Mouse (Mus musculus) kidney, embryonic 14.5 days (tissue): Measurements from ENCODE around the gene Hipk3. TPM values are rescaled to one million over a fixed set of nuclear protein-coding genes. Genes with fewer than 3 reads are reported as not detected.

Source experiments
- ATAC-seq: fragments of 200-750 bp; cut with Nextera tagmentation; 2 replicates; pipeline ENCODE4 v1.8.0; 2017; ENCODE audit warnings: moderate number of reproducible peaks, mild to moderate bottlenecking, moderate TSS enrichment, moderate library complexity; ENCODE audit not compliant: low FRiP score, low TSS enrichment
- H3K27ac ChIP-seq: fragments of 300-500 bp; sonication (generic); 2 replicates; pipeline ENCODE4 v1.5.1; 2014; ENCODE audit warnings: low read depth, mild to moderate bottlenecking, low read length, moderate library complexity, mixed read lengths
- H3K27me3 ChIP-seq: fragments of 300-500 bp; sonication (generic); 2 replicates; pipeline ENCODE4 v1.6.1; 2014; ENCODE audit warnings: mild to moderate bottlenecking, low read length; ENCODE audit not compliant: control insufficient read depth, insufficient read depth
- H3K36me3 ChIP-seq: fragments of 300-500 bp; sonication (generic); 2 replicates; pipeline ENCODE4 v1.6.1; 2014; ENCODE audit warnings: low read length, mixed read lengths; ENCODE audit not compliant: control insufficient read depth, insufficient read depth
- H3K4me1 ChIP-seq: fragments of 300-500 bp; sonication (generic); 2 replicates; pipeline ENCODE4 v1.6.1; 2014; ENCODE audit warnings: low read length, mixed read lengths; ENCODE audit not compliant: control insufficient read depth, insufficient read depth
- H3K4me2 ChIP-seq: fragments of 300-500 bp; sonication (generic); replicated peaks from 2 replicates; pipeline ENCODE4 v1.6.1; 2014; ENCODE audit warnings: low read depth, mild to moderate bottlenecking, low read length
- H3K4me3 ChIP-seq: fragments of 300-500 bp; sonication (generic); 2 replicates; pipeline ENCODE4 v1.5.1; 2014; ENCODE audit warnings: mild to moderate bottlenecking, low read length
- H3K9ac ChIP-seq: fragments of 300-500 bp; sonication (generic); 2 replicates; pipeline ENCODE4 v1.6.1; 2014; ENCODE audit warnings: low read depth, mild to moderate bottlenecking, low read length, moderate library complexity
- H3K9me3 ChIP-seq: fragments of 300-500 bp; sonication (generic); 2 replicates; pipeline ENCODE4 v1.6.1; 2016; ENCODE audit warnings: low read length; ENCODE audit not compliant: control insufficient read depth
- WGBS: fragments of 180-500 bp; shearing (Covaris S2); extraction: QIAGEN DNeasy Blood & Tissue Kit; methylation state at CpG from one replicate; pipeline ENCODE4 v1.1.7; 2014; 5-methylcytosine and 5-hydroxymethylcytosine counted together
- polyA plus RNA-seq: library from polyadenylated mRNA; unstranded; fragments of >200 nt; fragmentation: Nextera tagmentation; extraction: Ambion mirVana; gene quantifications from 2 replicates; pipeline ENCODE4 v1.2.1, GENCODE M21; 2014

Gene Hipk3
- polyA plus RNA-seq, 1 experiment from 2014 or later = 21.7 TPM

- no peak overlapping the region for H3K9ac ChIP-seq
- no peak overlapping the region for H3K4me2 ChIP-seq
- H3K27me3 ChIP-seq = no peaks in the 10 kb centered on the region
- ATAC-seq = no peak
- no peaks in the 10 kb centered on the region for H3K36me3 ChIP-seq
- H3K9me3 ChIP-seq = no peaks in the 10 kb centered on the region
- no peaks in the 10 kb centered on the region for H3K4me1 ChIP-seq
- no peak overlapping the region for H3K27ac ChIP-seq
- no peak overlapping the region for H3K4me3 ChIP-seq
- 79% methylated on average over 2 of the region's 2 CpGs for WGBS
Measured at GRCm38 (mm10) chr2:104394769-104395168, 99.5 kb downstream of the Hipk3 start.

DNA sequence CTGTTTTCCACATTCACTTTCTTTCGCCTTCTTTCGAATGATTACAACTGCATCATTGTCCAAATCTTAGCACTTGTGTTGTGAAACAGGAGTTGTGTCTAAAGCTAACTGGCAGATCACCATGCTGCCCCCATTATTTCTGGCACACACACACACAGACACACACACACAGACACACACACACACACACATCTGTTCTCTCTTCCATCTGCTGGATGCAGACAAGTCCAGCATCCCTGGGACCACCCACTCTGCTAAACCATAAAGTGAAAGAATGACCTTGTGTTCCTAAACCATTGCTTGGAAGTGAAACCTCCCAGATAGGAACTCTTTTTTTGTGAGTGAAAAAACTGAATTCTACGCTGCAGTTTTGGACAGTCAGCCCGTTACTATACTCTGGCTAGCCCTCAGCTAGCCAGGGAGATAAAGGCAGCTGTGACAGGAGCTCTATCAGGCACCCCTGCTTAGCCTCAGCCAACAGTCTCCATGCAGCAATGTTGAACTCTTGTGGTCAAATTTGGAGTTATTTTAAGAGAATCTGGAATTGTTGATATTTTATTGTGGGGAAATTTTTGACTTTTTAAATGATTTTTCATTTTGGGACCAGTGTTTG is 101.4 kb downstream of the Hipk3 start:
- no peak for ATAC-seq
- no peaks in the 10 kb centered on the region for H3K36me3 ChIP-seq

GRCm38 (mm10) chr2:104389231-104389630 is 105.0 kb downstream of the Hipk3 start:
- 93% methylated on average over 11 of the region's 11 CpGs for WGBS
- Histone ChIP-seq H3K27ac (no peak overlapping the region), H3K4me2 (no peak overlapping the region), H3K4me3 (no peak overlapping the region), H3K4me1 (no peaks in the 10 kb centered on the region), H3K9me3 (no peaks in the 10 kb centered on the region), H3K9ac (no peak overlapping the region), H3K27me3 (no peaks in the 10 kb centered on the region), H3K36me3 (no peaks in the 10 kb centered on the region)
- no peak for ATAC-seq

More for the DNA sequence above, 101.4 kb downstream of the Hipk3 start:
- Histone ChIP-seq H3K4me3 (no peak overlapping the region), H3K27me3 (no peaks in the 10 kb centered on the region), H3K9ac (no peak overlapping the region), H3K27ac (no peak overlapping the region), H3K9me3 (no peaks in the 10 kb centered on the region), H3K4me1 (no peaks in the 10 kb centered on the region), H3K4me2 (no peak overlapping the region)
- WGBS = 72% methylated on average over 4 of the region's 4 CpGs

DNA sequence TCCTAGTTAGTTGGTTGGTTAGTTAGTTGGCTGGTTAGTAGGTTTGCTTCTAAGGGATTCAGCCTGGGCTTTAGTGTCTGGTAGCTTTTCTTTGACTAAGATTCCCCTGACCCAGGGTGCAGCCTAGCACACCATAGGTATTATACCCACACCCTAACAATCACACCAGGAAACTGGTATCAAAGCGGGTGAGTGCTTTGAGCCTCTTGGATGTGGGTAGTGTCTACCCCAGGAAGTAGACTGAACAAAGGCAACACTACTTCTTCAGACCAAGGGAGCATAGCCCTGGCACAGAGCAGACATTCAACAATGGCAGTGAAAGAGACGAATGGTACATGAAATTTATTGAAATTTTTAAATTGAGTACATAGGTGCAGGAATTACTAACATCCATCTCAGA is 108.3 kb downstream of the Hipk3 start:
- Histone ChIP-seq H3K4me3 (no peak overlapping the region), H3K36me3 (no peaks in the 10 kb centered on the region), H3K9ac (no peak overlapping the region), H3K4me2 (no peak overlapping the region), H3K27me3 (no peaks in the 10 kb centered on the region), H3K9me3 (no peaks in the 10 kb centered on the region), H3K4me1 (no peaks in the 10 kb centered on the region), H3K27ac (no peak overlapping the region)
- ATAC-seq = no peak
- 78% methylated on average over 2 of the region's 2 CpGs for WGBS

GRCm38 (mm10) chr2:104383589-104383988 is 110.7 kb downstream of the Hipk3 start:
- H3K27ac ChIP-seq = no peak overlapping the region
- no peaks in the 10 kb centered on the region for H3K36me3 ChIP-seq
- H3K4me3 ChIP-seq = no peak overlapping the region
- no peak for ATAC-seq
- H3K9me3 ChIP-seq = no peaks in the 10 kb centered on the region
- WGBS = 87% methylated on average over 4 of the region's 4 CpGs
- H3K9ac ChIP-seq = no peak overlapping the region
- H3K4me2 ChIP-seq = no peak overlapping the region
- H3K4me1 ChIP-seq = no peaks in the 10 kb centered on the region
- H3K27me3 ChIP-seq = peaks cover 4% of the 10 kb centered on the region; the same call in 1 of the 2 replicates

DNA sequence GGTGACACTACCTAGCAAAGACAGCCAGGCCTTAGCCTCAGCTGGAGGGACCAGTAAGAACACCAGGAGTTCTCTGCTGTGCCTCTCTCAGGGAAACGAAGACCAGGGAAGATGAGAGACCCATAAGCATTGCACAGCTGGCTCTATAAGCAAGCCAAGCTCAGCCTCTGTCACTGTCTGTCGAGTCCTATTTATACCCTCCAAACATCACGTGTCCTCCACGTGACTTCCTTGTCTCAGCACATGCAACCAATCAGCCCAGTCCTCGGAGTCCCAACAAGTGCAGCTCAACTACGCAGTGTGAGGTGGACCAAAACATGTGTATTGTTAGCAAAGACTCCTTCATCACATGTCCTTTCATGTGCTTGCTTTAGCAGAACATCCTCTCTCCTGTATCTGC is 111.4 kb downstream of the Hipk3 start:
- ATAC-seq = no peak
- Histone ChIP-seq H3K27ac (no peak overlapping the region), H3K9me3 (no peaks in the 10 kb centered on the region), H3K36me3 (no peaks in the 10 kb centered on the region), H3K27me3 (peaks cover 4% of the 10 kb centered on the region; the same call in 1 of the 2 replicates), H3K4me3 (no peak overlapping the region), H3K4me1 (no peaks in the 10 kb centered on the region), H3K4me2 (no peak overlapping the region), H3K9ac (no peak overlapping the region)
- WGBS = 90% methylated on average over 6 of the region's 6 CpGs

GRCm38 (mm10) chr2:104379304-104379703 is 114.9 kb downstream of the Hipk3 start:
- no peak overlapping the region for H3K4me2 ChIP-seq
- no peak overlapping the region for H3K4me3 ChIP-seq
- no peak for ATAC-seq
- H3K4me1 ChIP-seq = no peaks in the 10 kb centered on the region
- H3K9ac ChIP-seq = no peak overlapping the region
- H3K36me3 ChIP-seq = no peaks in the 10 kb centered on the region
- peaks cover 4% of the 10 kb centered on the region; the same call in 1 of the 2 replicates for H3K27me3 ChIP-seq
- no peaks in the 10 kb centered on the region for H3K9me3 ChIP-seq
- H3K27ac ChIP-seq = no peak overlapping the region
- 27% methylated on average over 7 of the region's 7 CpGs for WGBS

- whole genome bisulfite sequencing = 26% methylated on average over 3 of the region's 3 CpGs
- ATAC-seq = no peak
Measured at GRCm38 (mm10) chr2:104378791-104379190, 115.5 kb downstream of the Hipk3 start.

GRCm38 (mm10) chr2:104377990-104378389 is 116.3 kb downstream of the Hipk3 start:
- no peak for ATAC-seq

More at GRCm38 (mm10) chr2:104378791-104379190, 115.5 kb downstream of the Hipk3 start:
- H3K4me3 ChIP-seq = no peak overlapping the region
- H3K27ac ChIP-seq = no peak overlapping the region
- no peaks in the 10 kb centered on the region for H3K9me3 ChIP-seq
- peaks cover 4% of the 10 kb centered on the region; the same call in 1 of the 2 replicates for H3K27me3 ChIP-seq
- no peaks in the 10 kb centered on the region for H3K4me1 ChIP-seq
- H3K4me2 ChIP-seq = no peak overlapping the region
- no peaks in the 10 kb centered on the region for H3K36me3 ChIP-seq
- no peak overlapping the region for H3K9ac ChIP-seq

More at GRCm38 (mm10) chr2:104377990-104378389, 116.3 kb downstream of the Hipk3 start:
- H3K36me3 ChIP-seq = no peaks in the 10 kb centered on the region
- WGBS = 76% methylated on average over 2 of the region's 2 CpGs
- no peak overlapping the region for H3K4me2 ChIP-seq
- H3K9ac ChIP-seq = no peak overlapping the region
- H3K4me3 ChIP-seq = no peak overlapping the region
- H3K27me3 ChIP-seq = peaks cover 4% of the 10 kb centered on the region; the same call in 1 of the 2 replicates
- no peak overlapping the region for H3K27ac ChIP-seq
- no peaks in the 10 kb centered on the region for H3K9me3 ChIP-seq
- no peaks in the 10 kb centered on the region for H3K4me1 ChIP-seq
